Mouse (Mus musculus): ENCODE results near the gene Lmod2. TPM values are rescaled to one million over a fixed set of nuclear protein-coding genes. Genes with fewer than 3 reads are reported as not detected.
A peak's percentile ranks its signal among the peaks of the same experiment; 100 is the strongest.

The Lmod2 gene
- polyA plus RNA-seq, 1 experiment from 2014 or later: not detected

GRCm38 (mm10) chr6:24620936-24621335, 23.4 kb downstream of the Lmod2 start:
- WGBS: 66% methylated on average over 2 of the region's 2 CpGs
- Histone ChIP-seq H3K27ac (ENCODE audit: low read length) (no peak overlapping the region), H3K4me1 (replicated peaks; ENCODE audit: control insufficient read depth, insufficient read depth, low read length) (no peaks in the 10 kb centered on the region), H3K4me2 (ENCODE audit: low read length) (no peak overlapping the region), H3K27me3 (replicated peaks; ENCODE audit: control insufficient read depth, insufficient read depth, low read length) (no peaks in the 10 kb centered on the region), H3K9ac (replicated peaks; ENCODE audit: low read depth, low read length) (no peak overlapping the region), H3K9me3 (ENCODE audit: control insufficient read depth, low read length) (no peaks in the 10 kb centered on the region), H3K36me3 (ENCODE audit: control insufficient read depth, insufficient read depth) (peaks cover 12% of the 10 kb centered on the region), H3K4me3 (replicated peaks; ENCODE audit: low read length) (no peak overlapping the region)
- ATAC-seq: no peak

- WGBS: 95% methylated on average over 2 of the region's 2 CpGs
- no peak overlapping the region for H3K9ac ChIP-seq (replicated peaks; ENCODE audit: low read depth, low read length)
- H3K9me3 ChIP-seq (ENCODE audit: control insufficient read depth, low read length): no peaks in the 10 kb centered on the region
- H3K4me2 ChIP-seq (ENCODE audit: low read length): no peak overlapping the region
- peaks cover 12% of the 10 kb centered on the region for H3K36me3 ChIP-seq (ENCODE audit: control insufficient read depth, insufficient read depth)
- H3K4me3 ChIP-seq (replicated peaks; ENCODE audit: low read length): no peak overlapping the region
- H3K4me1 ChIP-seq (replicated peaks; ENCODE audit: control insufficient read depth, insufficient read depth, low read length): no peaks in the 10 kb centered on the region
- no peak for ATAC-seq
- H3K27ac ChIP-seq (ENCODE audit: low read length): no peak overlapping the region
- H3K27me3 ChIP-seq (replicated peaks; ENCODE audit: control insufficient read depth, insufficient read depth, low read length): no peaks in the 10 kb centered on the region
Measured at GRCm38 (mm10) chr6:24622098-24622497, 24.5 kb downstream of the Lmod2 start.

GRCm38 (mm10) chr6:24627586-24628030, 30.0 kb downstream of the Lmod2 start:
- no peaks in the 10 kb centered on the region for H3K27me3 ChIP-seq (replicated peaks; ENCODE audit: control insufficient read depth, insufficient read depth, low read length)
- no peaks in the 10 kb centered on the region for H3K9me3 ChIP-seq (ENCODE audit: control insufficient read depth, low read length)
- WGBS: 70% methylated on average over 5 of the region's 5 CpGs
- no peak overlapping the region for H3K4me2 ChIP-seq (ENCODE audit: low read length)
- no peak overlapping the region for H3K4me3 ChIP-seq (replicated peaks; ENCODE audit: low read length)
- no peak overlapping the region for H3K9ac ChIP-seq (replicated peaks; ENCODE audit: low read depth, low read length)
- ATAC-seq: peak; percentile 74
- no peak overlapping the region for H3K27ac ChIP-seq (ENCODE audit: low read length)
- H3K36me3 ChIP-seq (ENCODE audit: control insufficient read depth, insufficient read depth): peaks cover 10% of the 10 kb centered on the region
- no peaks in the 10 kb centered on the region for H3K4me1 ChIP-seq (replicated peaks; ENCODE audit: control insufficient read depth, insufficient read depth, low read length)

- Histone ChIP-seq H3K27ac (ENCODE audit: low read length) (no peak overlapping the region), H3K27me3 (replicated peaks; ENCODE audit: control insufficient read depth, insufficient read depth, low read length) (no peaks in the 10 kb centered on the region), H3K36me3 (ENCODE audit: control insufficient read depth, insufficient read depth) (peaks cover 7% of the 10 kb centered on the region), H3K4me1 (replicated peaks; ENCODE audit: control insufficient read depth, insufficient read depth, low read length) (no peaks in the 10 kb centered on the region), H3K4me3 (replicated peaks; ENCODE audit: low read length) (no peak overlapping the region), H3K9me3 (ENCODE audit: control insufficient read depth, low read length) (no peaks in the 10 kb centered on the region), H3K9ac (replicated peaks; ENCODE audit: low read depth, low read length) (no peak overlapping the region), H3K4me2 (ENCODE audit: low read length) (no peak overlapping the region)
- ATAC-seq: no peak
- 81% methylated on average over 1 of the region's 1 CpGs for WGBS
Measured at GRCm38 (mm10) chr6:24628499-24628898, 30.9 kb downstream of the Lmod2 start.

GRCm38 (mm10) chr6:24632061-24632460, 34.5 kb downstream of the Lmod2 start:
- H3K9me3 ChIP-seq (ENCODE audit: control insufficient read depth, low read length): no peaks in the 10 kb centered on the region
- H3K4me3 ChIP-seq (replicated peaks; ENCODE audit: low read length): no peak overlapping the region
- H3K27ac ChIP-seq (ENCODE audit: low read length): no peak overlapping the region
- peaks cover 4% of the 10 kb centered on the region; the same call in 1 of the 2 replicates for H3K36me3 ChIP-seq (ENCODE audit: control insufficient read depth, insufficient read depth)
- WGBS: 88% methylated on average over 4 of the region's 4 CpGs
- no peaks in the 10 kb centered on the region for H3K27me3 ChIP-seq (replicated peaks; ENCODE audit: control insufficient read depth, insufficient read depth, low read length)
- H3K9ac ChIP-seq (replicated peaks; ENCODE audit: low read depth, low read length): no peak overlapping the region
- ATAC-seq: no peak
- peaks cover 2% of the 10 kb centered on the region; the same call in 1 of the 2 replicates for H3K4me1 ChIP-seq (replicated peaks; ENCODE audit: control insufficient read depth, insufficient read depth, low read length)
- no peak overlapping the region for H3K4me2 ChIP-seq (ENCODE audit: low read length)

GRCm38 (mm10) chr6:24634065-24634464, 36.5 kb downstream of the Lmod2 start:
- no peak overlapping the region for H3K9ac ChIP-seq (replicated peaks; ENCODE audit: low read depth, low read length)
- H3K9me3 ChIP-seq (ENCODE audit: control insufficient read depth, low read length): no peaks in the 10 kb centered on the region
- H3K36me3 ChIP-seq (ENCODE audit: control insufficient read depth, insufficient read depth): peaks cover 4% of the 10 kb centered on the region; the same call in 1 of the 2 replicates
- no peak overlapping the region for H3K27ac ChIP-seq (ENCODE audit: low read length)
- no peak overlapping the region for H3K4me3 ChIP-seq (replicated peaks; ENCODE audit: low read length)
- 82% methylated on average over 3 of the region's 3 CpGs for WGBS
- H3K4me1 ChIP-seq (replicated peaks; ENCODE audit: control insufficient read depth, insufficient read depth, low read length): peaks cover 2% of the 10 kb centered on the region; the same call in 1 of the 2 replicates
- H3K4me2 ChIP-seq (ENCODE audit: low read length): no peak overlapping the region
- no peaks in the 10 kb centered on the region for H3K27me3 ChIP-seq (replicated peaks; ENCODE audit: control insufficient read depth, insufficient read depth, low read length)
- ATAC-seq: no peak

GRCm38 (mm10) chr6:24635814-24636213, 38.3 kb downstream of the Lmod2 start:
- no peak overlapping the region for H3K4me2 ChIP-seq (ENCODE audit: low read length)
- 66% methylated on average over 2 of the region's 2 CpGs for whole genome bisulfite sequencing
- no peaks in the 10 kb centered on the region for H3K27me3 ChIP-seq (replicated peaks; ENCODE audit: control insufficient read depth, insufficient read depth, low read length)
- no peak overlapping the region for H3K4me3 ChIP-seq (replicated peaks; ENCODE audit: low read length)
- no peak overlapping the region for H3K9ac ChIP-seq (replicated peaks; ENCODE audit: low read depth, low read length)
- no peaks in the 10 kb centered on the region for H3K9me3 ChIP-seq (ENCODE audit: control insufficient read depth, low read length)
- peaks cover 2% of the 10 kb centered on the region; the same call in 1 of the 2 replicates for H3K4me1 ChIP-seq (replicated peaks; ENCODE audit: control insufficient read depth, insufficient read depth, low read length)
- peak; percentile 62 for ATAC-seq
- no peak overlapping the region for H3K27ac ChIP-seq (ENCODE audit: low read length)
- H3K36me3 ChIP-seq (ENCODE audit: control insufficient read depth, insufficient read depth): peaks cover 4% of the 10 kb centered on the region; the same call in 1 of the 2 replicates

- Histone ChIP-seq H3K9ac (replicated peaks; ENCODE audit: low read depth, low read length) (no peak overlapping the region), H3K4me2 (ENCODE audit: low read length) (no peak overlapping the region), H3K4me1 (replicated peaks; ENCODE audit: control insufficient read depth, insufficient read depth, low read length) (no peaks in the 10 kb centered on the region), H3K9me3 (ENCODE audit: control insufficient read depth, low read length) (no peaks in the 10 kb centered on the region), H3K27ac (ENCODE audit: low read length) (no peak overlapping the region), H3K27me3 (replicated peaks; ENCODE audit: control insufficient read depth, insufficient read depth, low read length) (no peaks in the 10 kb centered on the region), H3K36me3 (ENCODE audit: control insufficient read depth, insufficient read depth) (no peaks in the 10 kb centered on the region), H3K4me3 (replicated peaks; ENCODE audit: low read length) (no peak overlapping the region)
- no peak for ATAC-seq
- WGBS: 91% methylated on average over 4 of the region's 4 CpGs
Measured at GRCm38 (mm10) chr6:24641286-24641685, 43.7 kb downstream of the Lmod2 start.

- Histone ChIP-seq H3K27ac (ENCODE audit: low read length) (no peak overlapping the region), H3K9me3 (ENCODE audit: control insufficient read depth, low read length) (no peaks in the 10 kb centered on the region), H3K4me3 (replicated peaks; ENCODE audit: low read length) (no peak overlapping the region), H3K27me3 (replicated peaks; ENCODE audit: control insufficient read depth, insufficient read depth, low read length) (no peaks in the 10 kb centered on the region), H3K4me1 (replicated peaks; ENCODE audit: control insufficient read depth, insufficient read depth, low read length) (no peaks in the 10 kb centered on the region), H3K36me3 (ENCODE audit: control insufficient read depth, insufficient read depth) (no peaks in the 10 kb centered on the region), H3K9ac (replicated peaks; ENCODE audit: low read depth, low read length) (no peak overlapping the region), H3K4me2 (ENCODE audit: low read length) (no peak overlapping the region)
- 95% methylated on average over 2 of the region's 2 CpGs for WGBS
- ATAC-seq: no peak
Measured at GRCm38 (mm10) chr6:24642161-24642560, 44.6 kb downstream of the Lmod2 start.

GRCm38 (mm10) chr6:24642960-24643359, 45.4 kb downstream of the Lmod2 start:
- H3K4me1 ChIP-seq (replicated peaks; ENCODE audit: control insufficient read depth, insufficient read depth, low read length): no peaks in the 10 kb centered on the region
- WGBS: 88% methylated on average over 3 of the region's 3 CpGs
- H3K9me3 ChIP-seq (ENCODE audit: control insufficient read depth, low read length): no peaks in the 10 kb centered on the region
- H3K27me3 ChIP-seq (replicated peaks; ENCODE audit: control insufficient read depth, insufficient read depth, low read length): no peaks in the 10 kb centered on the region
- H3K9ac ChIP-seq (replicated peaks; ENCODE audit: low read depth, low read length): no peak overlapping the region
- H3K36me3 ChIP-seq (ENCODE audit: control insufficient read depth, insufficient read depth): no peaks in the 10 kb centered on the region
- H3K27ac ChIP-seq (ENCODE audit: low read length): no peak overlapping the region
- no peak overlapping the region for H3K4me2 ChIP-seq (ENCODE audit: low read length)
- H3K4me3 ChIP-seq (replicated peaks; ENCODE audit: low read length): no peak overlapping the region
- no peak for ATAC-seq

Data from forebrain, embryonic 16.5 days (tissue).